Mouse (Mus musculus) myocyte (in vitro differentiated cells): ENCODE results near the gene Taf15.

Source experiments
- CEBPB ChIP-seq: IDR thresholded peaks from 2 replicates; pipeline ENCODE4 v1.6.1; 2011; ENCODE audit warnings: mild to moderate bottlenecking, moderate library complexity; ENCODE audit not compliant: poor library complexity, insufficient read depth, severe bottlenecking
- E2F4 ChIP-seq: IDR thresholded peaks from one replicate; pipeline ENCODE4 v1.6.1; 2011; ENCODE audit warnings: mild to moderate bottlenecking, control low read depth, moderate library complexity; ENCODE audit not compliant: insufficient read depth
- MAX ChIP-seq: IDR thresholded peaks from one replicate; pipeline ENCODE4 v1.6.1; 2011; ENCODE audit warnings: low read depth, mild to moderate bottlenecking, control low read depth
- MYOD1 ChIP-seq, 3 experiments: IDR thresholded peaks; one replicate each; pipeline ENCODE4 v1.6.1; 2011; ENCODE audit warnings: control low read depth in 2 of 3, low read depth in 2 of 3, mild to moderate bottlenecking in 2 of 3, moderate library complexity in 1 of 3; ENCODE audit not compliant: insufficient read length in 2 of 3, control insufficient read depth in 1 of 3
- MYOG ChIP-seq, 3 experiments: IDR thresholded peaks; one replicate each; pipeline ENCODE4 v1.6.1; 2011; ENCODE audit warnings: control low read depth in 2 of 3, low read depth in 2 of 3, mild to moderate bottlenecking in 2 of 3; ENCODE audit not compliant: insufficient read length in 2 of 3, control insufficient read depth in 1 of 3, insufficient read depth in 1 of 3
- POLR2A ChIP-seq: IDR thresholded peaks from one replicate; pipeline ENCODE4 v1.6.1; 2011; ENCODE audit warnings: low read depth, mild to moderate bottlenecking, control low read depth, moderate library complexity; ENCODE audit not compliant: insufficient read length
- POLR2AphosphoS2 ChIP-seq: IDR thresholded peaks from one replicate; pipeline ENCODE4 v1.6.1; 2011; ENCODE audit warnings: low read depth, control low read depth; ENCODE audit not compliant: insufficient read length
- REST ChIP-seq: IDR thresholded peaks from one replicate; pipeline ENCODE4 v1.6.1; 2011; ENCODE audit warnings: mild to moderate bottlenecking, control low read depth, moderate library complexity; ENCODE audit not compliant: insufficient read depth, insufficient read length
- SRF ChIP-seq: IDR thresholded peaks from one replicate; pipeline ENCODE4 v1.6.1; 2011; ENCODE audit warnings: low read depth; ENCODE audit not compliant: control insufficient read depth, insufficient read length
- TCF12 ChIP-seq: IDR thresholded peaks from one replicate; pipeline ENCODE4 v1.6.1; 2011; ENCODE audit warnings: mild to moderate bottlenecking, control low read depth; ENCODE audit not compliant: poor library complexity, insufficient read depth, severe bottlenecking
- TCF3 ChIP-seq: IDR thresholded peaks from one replicate; pipeline ENCODE4 v1.6.1; 2011; ENCODE audit warnings: low read depth, control low read depth; ENCODE audit not compliant: insufficient read length
- USF1 ChIP-seq: IDR thresholded peaks from one replicate; pipeline ENCODE4 v1.6.1; 2011; ENCODE audit warnings: low read depth, mild to moderate bottlenecking, control low read depth, moderate library complexity

DNA sequence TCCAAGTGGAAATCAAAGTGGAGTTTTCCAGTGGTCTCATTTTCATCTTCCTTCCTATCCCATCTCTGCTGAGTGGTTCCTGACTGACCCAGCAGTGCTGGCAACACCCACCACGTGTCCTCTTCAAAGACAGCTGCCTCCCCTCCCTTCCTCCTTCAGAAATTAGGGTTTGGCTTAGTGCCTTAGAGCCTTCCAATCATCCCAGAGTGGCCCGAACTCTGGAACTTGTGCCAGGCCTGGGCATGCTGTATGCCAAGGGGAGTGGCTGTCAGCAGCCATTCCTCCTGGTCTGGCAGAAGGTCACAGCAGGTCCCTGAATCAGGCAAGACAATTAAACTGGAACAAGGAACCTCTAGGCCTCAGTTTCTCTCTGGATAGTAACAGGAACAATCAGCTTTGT, 6.9 kb upstream of the Taf15 start:
- TF ChIP-seq USF1 (no peak), CEBPB (no peak), POLR2A (no peak), E2F4 (no peak), MAX (no peak), TCF12 (peak; percentile 44), MYOD1 (IDR thresholded peaks at IDR 0.05; ENCODE audit: control insufficient read depth in 1 of 3, insufficient read length in 2 of 3, low read depth in 2 of 3) (peak in 2 of 3 experiments; percentile 48 to 84), POLR2AphosphoS2 (no peak), MYOG (IDR thresholded peaks at IDR 0.05; ENCODE audit: control insufficient read depth in 1 of 3, insufficient read depth in 1 of 3, insufficient read length in 2 of 3, low read depth in 2 of 3) (peak in 2 of 3 experiments; percentile 73 to 89), SRF (no peak), REST (no peak), TCF3 (no peak)
